Mouse (Mus musculus): Measurements from ENCODE around the gene Zfp326. TPM values are rescaled to one million over a fixed set of nuclear protein-coding genes. Genes with fewer than 3 reads are reported as not detected.

Gene Zfp326
- polyA plus RNA-seq, 1 experiment: 11.1 TPM

- no peak for TF ChIP-seq GATA1 (IDR thresholded peaks at IDR 0.05; ENCODE audit: low read length)
Measured at GRCm38 (mm10) chr5:105898161-105898560, 21.8 kb downstream of the Zfp326 start.

DNA sequence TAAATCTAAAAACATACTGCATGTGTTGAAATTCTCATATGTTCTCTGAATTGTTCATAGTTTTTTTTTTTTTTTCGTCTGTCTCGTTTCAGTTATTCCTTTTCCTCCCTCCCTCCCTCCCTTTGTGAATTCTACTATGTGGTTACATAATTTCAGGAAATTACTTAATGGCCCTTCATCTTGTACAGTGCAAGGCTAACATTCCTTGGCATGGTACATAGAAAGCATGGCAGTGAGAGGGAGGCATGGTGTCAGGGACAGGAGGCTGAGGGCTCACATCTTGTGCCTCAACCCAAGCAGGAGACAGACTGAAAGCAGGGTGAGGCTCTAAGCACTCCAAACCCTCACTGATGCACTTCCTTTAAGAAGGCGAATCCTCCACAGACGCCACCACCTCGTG, 32.8 kb downstream of the Zfp326 start:
- no peak for TF ChIP-seq GATA1 (IDR thresholded peaks at IDR 0.05; ENCODE audit: low read length)

- no peak for TF ChIP-seq GATA1 (IDR thresholded peaks at IDR 0.05; ENCODE audit: low read length)
Measured at GRCm38 (mm10) chr5:105909671-105910070, 33.3 kb downstream of the Zfp326 start.

DNA sequence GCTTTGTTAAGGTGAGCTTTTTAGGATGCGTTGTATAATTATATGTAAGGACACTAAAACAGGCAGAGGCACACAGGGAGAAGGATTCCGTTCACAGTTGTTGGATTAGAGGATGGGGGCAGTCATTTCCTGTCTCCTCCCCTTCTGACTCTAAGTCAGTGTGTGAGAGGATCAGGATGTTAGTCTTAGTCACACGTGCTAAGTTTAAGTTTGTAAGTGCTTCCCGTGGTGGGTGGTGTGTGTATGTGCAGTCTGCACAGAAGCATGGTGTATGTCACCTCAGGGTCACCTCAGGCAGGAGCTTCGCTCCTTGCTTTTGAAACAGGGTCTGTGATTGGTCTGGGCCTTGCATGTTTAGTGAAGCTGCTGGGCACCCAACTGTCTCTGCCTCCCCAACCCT, 35.1 kb downstream of the Zfp326 start:
- TF ChIP-seq GATA1 (IDR thresholded peaks at IDR 0.05; ENCODE audit: low read length): no peak

- no peak for TF ChIP-seq GATA1 (IDR thresholded peaks at IDR 0.05; ENCODE audit: low read length)
Measured at GRCm38 (mm10) chr5:105917398-105917797, 41.0 kb downstream of the Zfp326 start.

DNA sequence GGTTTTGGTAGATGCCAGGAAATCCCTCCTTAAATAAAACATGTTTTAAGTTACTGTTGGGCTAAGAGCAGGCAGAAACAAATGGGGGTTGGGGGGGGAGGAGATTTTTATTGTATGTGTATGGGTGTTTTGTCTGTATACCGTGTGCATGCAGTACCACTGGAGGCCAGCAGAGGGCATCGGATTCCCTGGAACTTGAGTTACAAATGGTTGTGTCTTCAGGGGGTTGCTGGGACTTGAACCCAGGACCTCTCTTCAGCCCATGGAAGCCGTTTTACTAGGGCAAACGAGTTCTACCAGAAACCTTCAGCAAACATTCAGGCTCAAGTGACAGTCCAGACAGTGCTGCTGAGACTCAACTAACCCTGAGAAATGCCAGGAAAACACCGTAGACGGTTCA, 41.9 kb downstream of the Zfp326 start:
- TF ChIP-seq GATA1 (IDR thresholded peaks at IDR 0.05; ENCODE audit: low read length): no peak

DNA sequence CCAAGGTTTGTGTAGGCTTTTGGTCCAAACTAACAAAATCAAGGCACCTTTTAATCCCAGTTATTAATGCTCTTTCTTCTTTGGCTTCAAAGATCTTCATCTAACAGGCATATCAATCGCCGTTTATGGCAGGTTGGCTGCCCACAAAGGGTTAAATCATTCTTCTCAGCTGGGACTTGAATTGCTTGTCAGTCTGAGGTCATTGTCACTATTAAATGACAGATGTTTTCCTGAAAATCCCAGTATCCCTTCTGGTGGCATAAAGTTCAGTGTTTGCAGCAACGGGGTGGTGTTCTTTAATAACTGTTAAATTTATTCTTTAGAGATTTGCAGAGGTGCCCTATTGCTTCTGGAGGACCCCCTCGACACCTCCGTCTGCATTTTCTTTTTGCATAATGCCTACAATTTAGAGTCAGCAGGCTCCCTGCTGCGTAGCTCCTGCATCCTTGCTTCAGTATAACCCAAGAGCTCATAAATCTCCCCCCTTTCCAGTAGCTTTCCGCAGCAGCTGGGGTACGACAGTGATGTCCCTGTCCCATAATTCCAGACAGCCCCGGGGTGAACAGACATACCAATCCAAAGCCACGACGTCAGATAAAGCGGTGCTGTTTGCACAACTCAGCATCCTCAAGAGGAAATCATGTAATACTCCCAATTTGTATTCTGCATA, 46.6 kb downstream of the Zfp326 start:
- TF ChIP-seq GATA1 (IDR thresholded peaks at IDR 0.05; ENCODE audit: low read length): no peak

- TF ChIP-seq GATA1 (IDR thresholded peaks at IDR 0.05; ENCODE audit: low read length): no peak
Measured at GRCm38 (mm10) chr5:105924347-105924746, 48.0 kb downstream of the Zfp326 start.

- TF ChIP-seq GATA1 (IDR thresholded peaks at IDR 0.05; ENCODE audit: low read length): no peak
Measured at GRCm38 (mm10) chr5:105925568-105926255, 49.3 kb downstream of the Zfp326 start.

DNA sequence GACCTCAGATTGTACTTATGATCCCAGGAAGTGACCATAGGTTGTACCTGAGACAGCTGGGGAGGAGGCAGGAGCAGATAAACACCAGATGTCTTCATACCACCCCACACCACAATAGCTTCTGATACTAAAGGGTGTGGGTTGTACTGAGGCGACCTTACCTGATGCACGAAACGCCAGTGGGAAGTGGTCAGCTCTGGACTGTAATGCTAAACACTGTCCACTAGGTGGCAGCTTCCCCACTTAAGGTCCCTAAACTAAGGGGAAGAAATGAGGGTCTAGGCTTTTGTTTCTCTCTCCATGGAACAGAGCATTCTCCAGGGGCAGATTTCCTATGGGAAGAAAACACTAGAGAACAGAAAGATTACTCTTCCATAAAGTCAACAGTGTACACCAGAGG, 53.9 kb downstream of the Zfp326 start:
- TF ChIP-seq GATA1 (IDR thresholded peaks at IDR 0.05; ENCODE audit: low read length): no peak

DNA sequence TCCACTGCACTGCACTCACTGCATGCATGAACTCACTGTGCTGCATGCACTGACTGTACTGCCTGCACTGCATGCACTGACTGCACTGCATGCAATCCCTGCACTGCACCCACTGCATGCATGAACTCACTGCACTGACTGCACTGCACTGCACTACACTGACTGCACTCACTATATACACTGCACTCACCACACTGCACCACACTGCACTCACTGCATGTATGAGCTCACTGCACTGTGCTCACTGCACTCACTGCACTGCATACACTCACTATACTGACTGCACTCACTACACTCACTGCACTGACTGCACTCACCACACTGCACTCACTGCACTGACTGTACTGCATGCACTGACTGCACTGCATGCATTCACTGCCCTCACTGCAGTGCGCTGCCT, 56.0 kb downstream of the Zfp326 start:
- no peak for TF ChIP-seq GATA1 (IDR thresholded peaks at IDR 0.05; ENCODE audit: low read length)

- TF ChIP-seq GATA1 (IDR thresholded peaks at IDR 0.05; ENCODE audit: low read length): no peak
Measured at GRCm38 (mm10) chr5:105941951-105942350, 65.6 kb downstream of the Zfp326 start.

Other genes with a start within 250 kb of the Zfp326 start
- not detected in 2 replicates for gene Lrrc8d, start 176.6 kb upstream of the Zfp326 start, polyA plus RNA-seq (2012)

Data from G1E-ER4 (cell line).